Mouse (Mus musculus) thymus, adult 2 months (tissue): ENCODE measurements around the gene Fam20b.

Experiments
- CTCF ChIP-seq: fragments of 200-500 bp; IDR thresholded peaks from 2 replicates; pipeline ENCODE4 v1.5.1; 2012; ENCODE audit warnings: mild to moderate bottlenecking, control low read depth, low read length, moderate library complexity, borderline replicate concordance; ENCODE audit not compliant: control insufficient read depth, poor library complexity, insufficient read depth; ENCODE audit errors: extremely low read depth
- POLR2A ChIP-seq: fragments of 200-500 bp; IDR thresholded peaks from 2 replicates; pipeline ENCODE4 v1.6.1; 2012; ENCODE audit warnings: mild to moderate bottlenecking, low read length, control low read depth, moderate library complexity; ENCODE audit not compliant: control insufficient read depth, poor library complexity, insufficient read depth; ENCODE audit errors: extremely low read depth

DNA sequence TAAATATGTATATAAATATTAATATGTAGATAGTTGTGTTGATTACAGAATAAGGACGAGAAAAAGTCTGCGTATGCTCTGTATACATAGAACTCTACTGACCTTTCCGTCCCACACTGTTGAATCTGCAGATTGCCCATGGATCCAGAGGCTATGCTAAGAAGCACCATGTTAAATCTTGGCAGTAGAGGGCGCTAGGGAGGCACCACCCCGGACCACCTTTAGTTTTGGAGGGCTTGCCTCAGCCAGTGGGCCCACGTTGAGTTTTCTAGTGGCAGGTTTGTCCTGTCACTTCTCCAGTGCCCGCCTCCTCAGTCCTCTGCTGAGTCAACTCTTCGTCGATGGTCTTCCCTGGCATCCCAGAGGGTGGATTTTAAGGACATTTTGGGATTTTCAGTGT, 11.9 kb upstream of the Fam20b start:
- TF ChIP-seq CTCF, result peak; percentile 56; the same call in 1 of the 2 replicates
- TF ChIP-seq POLR2A, result no peak
